Mouse (Mus musculus): ENCODE data around the gene Cdc20b.
A peak's percentile ranks its signal among the peaks of the same experiment; 100 is the strongest.

Cdc20b gene

DNA sequence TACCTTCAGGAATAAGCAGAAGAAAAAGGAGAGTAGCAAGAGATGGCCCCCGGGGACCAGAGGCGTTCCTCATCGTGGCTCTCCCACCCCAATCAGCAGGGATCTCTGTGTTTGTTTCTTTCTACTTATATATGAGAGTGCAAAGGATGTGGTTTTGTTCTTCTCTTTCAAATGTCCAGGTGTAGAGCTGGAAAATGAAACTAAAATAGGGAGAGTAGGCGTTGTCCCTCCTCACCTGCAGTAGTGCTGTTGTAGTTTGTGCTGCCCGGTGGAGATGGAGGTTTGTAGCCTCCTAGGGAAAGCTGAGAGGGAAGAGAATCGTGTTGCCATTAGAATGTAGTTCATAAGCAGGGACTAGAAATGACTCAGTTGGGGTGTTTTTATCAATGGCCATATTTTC lies 66.0 kb downstream of the Cdc20b start, which contains the start of gene Gzma:
Gene Gzma, minus strand, starts transcription at position 103 of the 400 bp plus-strand sequence.
- DNase-seq (ENCODE audit: low spot score in 2 of 2), result no peak

DNA sequence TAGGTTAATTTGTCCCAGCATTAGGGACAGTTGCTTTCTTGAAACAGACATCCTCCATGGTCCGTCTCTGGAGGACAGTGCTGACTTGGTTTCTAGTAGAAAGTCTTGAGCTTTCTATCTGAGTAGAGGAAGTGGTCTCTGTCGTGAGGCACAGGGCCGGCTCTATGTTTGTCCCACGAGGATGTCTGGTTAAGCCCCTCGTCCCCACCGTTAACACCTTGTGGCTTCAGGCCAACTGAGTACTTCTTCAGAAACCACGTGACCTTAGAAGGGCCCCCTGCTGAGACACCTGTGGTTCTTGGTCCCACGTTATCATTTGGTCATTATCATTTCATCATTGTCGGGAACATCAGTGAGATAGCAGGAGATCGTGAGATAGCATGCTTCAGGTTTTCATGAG lies 66.9 kb downstream of the Cdc20b start:
- no peak for DNase-seq (ENCODE audit: low spot score in 2 of 2)

DNA sequence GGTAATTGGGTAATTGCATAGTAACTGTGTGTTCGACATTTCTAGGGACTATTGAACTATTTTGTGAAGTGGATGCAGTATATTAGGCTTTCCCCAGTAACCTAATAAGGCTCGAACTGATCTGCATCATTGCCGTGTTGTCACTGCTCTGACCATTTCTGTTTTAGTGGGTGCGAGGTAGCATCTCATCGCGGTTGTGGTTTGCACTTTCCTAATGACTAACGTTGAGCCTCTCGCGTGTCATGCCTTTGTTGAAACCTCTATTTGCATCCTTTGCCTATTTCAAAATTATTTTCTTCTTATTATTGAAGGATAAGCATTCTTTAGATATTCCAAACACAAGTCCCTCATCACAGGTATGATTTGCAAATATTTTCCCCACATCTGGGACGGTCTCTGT lies 69.8 kb downstream of the Cdc20b start:
- no peak for DNase-seq (ENCODE audit: low spot score in 2 of 2)

DNA sequence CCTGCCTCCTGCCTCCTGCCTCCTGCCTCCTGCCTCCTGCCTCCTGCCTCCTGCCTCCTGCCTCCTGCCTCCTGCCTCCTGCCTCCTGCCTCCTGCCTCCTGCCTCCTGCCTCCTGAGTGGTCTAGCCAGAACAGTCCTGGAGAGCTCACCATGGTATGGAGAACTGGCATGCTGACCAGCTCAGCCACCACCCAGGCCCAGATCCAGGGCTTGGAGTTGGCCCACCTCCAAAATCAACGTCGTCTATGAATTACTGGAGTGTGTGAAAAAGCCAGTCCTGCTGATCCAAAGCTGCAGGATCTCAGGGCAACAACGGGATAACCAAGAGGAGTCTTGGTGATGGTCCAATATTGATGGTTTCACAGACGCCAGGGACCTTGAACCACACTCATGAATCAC lies 84.1 kb downstream of the Cdc20b start:
- no peak for DNase-seq (ENCODE audit: low spot score in 2 of 2)

DNA sequence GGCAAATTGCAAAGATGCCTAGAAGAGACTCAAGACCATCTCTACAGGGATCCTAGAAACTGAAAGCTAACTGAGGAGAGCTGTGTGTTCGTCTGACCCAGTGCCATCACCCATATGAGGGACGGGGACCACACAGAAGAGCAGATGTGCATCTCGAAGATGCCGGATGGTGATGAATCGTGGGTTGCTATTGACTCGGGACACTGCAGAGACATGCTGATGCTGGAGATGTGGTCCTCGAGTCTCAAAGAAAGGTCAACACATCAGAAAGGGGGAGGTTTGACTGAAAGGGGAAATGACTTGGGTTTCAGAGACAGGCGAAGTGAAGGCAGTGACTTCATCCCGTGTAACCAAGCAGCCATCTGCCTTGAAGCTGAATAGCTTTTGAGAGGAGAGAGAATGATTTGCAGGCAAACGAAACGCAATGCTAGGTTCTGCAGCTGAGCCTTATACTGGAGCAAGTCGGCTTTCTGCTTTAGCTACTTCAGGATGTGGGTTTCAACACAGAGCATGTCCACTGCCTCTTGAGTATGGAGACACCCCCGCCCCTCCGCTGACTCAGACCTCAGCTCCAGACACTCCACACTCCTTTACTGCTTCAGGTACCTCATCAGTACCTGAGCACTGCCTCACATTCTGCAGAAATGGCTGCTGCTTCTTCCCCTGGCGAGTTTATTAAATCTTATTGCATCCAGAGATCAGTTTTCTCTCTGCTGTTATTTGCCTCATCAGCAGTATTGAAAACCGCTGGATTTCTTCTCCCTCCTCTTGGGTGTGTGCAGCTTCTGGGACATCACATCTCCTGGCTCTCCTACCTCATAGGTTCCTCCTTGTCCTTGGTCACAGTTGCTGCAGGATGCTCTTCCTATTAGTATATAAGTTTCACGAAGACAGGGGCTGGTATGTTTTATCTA lies 85.7 kb downstream of the Cdc20b start:
- DNase-seq (ENCODE audit: low spot score in 2 of 2), result no peak

DNA sequence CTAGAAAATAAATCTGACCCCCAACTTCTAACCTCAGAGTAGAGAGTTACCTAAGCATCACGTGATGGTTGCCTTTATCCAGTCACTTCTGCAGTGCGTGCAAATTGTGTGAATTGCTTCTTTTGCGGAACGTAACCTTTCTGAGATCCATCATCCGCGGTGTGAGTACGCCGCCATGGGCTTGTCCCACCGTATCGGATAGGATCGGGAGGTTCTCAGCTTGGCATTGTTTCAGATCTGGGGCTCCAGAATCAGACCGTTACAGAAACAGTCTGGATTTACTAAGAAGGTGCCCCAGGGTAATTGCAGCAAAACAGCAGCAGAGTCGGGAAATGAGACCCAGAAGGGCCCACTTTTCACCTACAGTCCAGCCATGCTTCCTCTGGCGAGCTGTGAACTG lies 86.4 kb downstream of the Cdc20b start:
- DNase-seq (ENCODE audit: low spot score in 2 of 2), result no peak

DNA sequence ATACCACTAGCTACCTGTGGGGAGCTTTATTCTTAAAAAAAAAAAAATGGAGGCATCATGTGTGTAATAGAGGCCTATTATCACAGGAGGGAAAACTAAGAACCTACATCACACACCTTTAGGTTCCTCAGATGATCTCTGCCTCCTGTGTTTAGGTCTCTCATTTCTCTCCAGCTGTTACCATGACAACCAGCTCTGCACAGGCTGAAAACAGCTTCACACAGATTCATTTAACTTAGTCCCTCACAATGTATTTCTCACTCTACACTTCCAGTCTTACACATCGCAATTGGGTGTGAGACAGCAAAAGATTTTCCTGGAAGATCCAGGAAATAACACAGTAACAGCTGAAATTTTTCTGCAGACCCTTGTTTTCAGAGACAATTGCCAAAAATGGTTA lies 95.1 kb downstream of the Cdc20b start:
- DNase-seq (ENCODE audit: low spot score in 2 of 2), result peak in 1 of 2 experiments; percentile 22

DNA sequence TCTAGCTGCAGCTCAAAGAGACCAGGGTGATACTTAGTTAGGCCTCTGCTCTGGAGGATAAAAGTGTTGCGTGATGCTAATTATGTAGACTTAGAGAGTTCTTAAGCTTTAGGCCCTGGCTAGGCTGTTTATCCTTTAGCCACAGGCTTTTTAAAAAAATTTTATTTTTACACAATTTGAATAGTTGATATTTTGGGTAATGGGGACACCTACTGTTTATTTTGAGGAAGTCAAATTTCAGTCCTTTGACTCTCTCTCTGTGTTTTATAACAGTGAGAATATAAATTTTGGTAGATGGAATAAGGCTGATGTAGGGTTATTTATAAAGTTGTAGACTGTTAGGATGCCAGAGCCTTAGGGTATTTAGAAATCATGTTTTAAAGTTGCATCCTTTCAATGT lies 104.7 kb downstream of the Cdc20b start:
- DNase-seq (ENCODE audit: low spot score in 2 of 2), result no peak

All from frontal cortex, postnatal 36 days (tissue).